Mouse (Mus musculus): ENCODE data around the gene Lrrc73.

Lrrc73 gene

GRCm38 (mm10) chr17:46253452-46254084 lies at the start of gene Lrrc73:
Lrrc73 (plus strand) TSS chr17:46253531.
- peak; percentile 92 for DNase-seq (ENCODE audit: low spot score)

GRCm38 (mm10) chr17:46206676-46207075 lies 46.7 kb upstream of the Lrrc73 start:
- no peak for DNase-seq (ENCODE audit: low spot score)

GRCm38 (mm10) chr17:46210550-46210949 lies 42.8 kb upstream of the Lrrc73 start:
- DNase-seq (ENCODE audit: low spot score) = no peak

- no peak for DNase-seq (ENCODE audit: low spot score)
Measured at GRCm38 (mm10) chr17:46221601-46222000, 31.7 kb upstream of the Lrrc73 start.

- no peak for DNase-seq (ENCODE audit: low spot score)
Measured at GRCm38 (mm10) chr17:46227576-46227975, 25.8 kb upstream of the Lrrc73 start.

- DNase-seq (ENCODE audit: low spot score) = no peak
Measured at GRCm38 (mm10) chr17:46236067-46236466, 17.3 kb upstream of the Lrrc73 start.

- no peak for DNase-seq (ENCODE audit: low spot score)
Measured at GRCm38 (mm10) chr17:46237079-46237478, 16.3 kb upstream of the Lrrc73 start.

GRCm38 (mm10) chr17:46237480-46237879 lies 15.9 kb upstream of the Lrrc73 start:
- DNase-seq (ENCODE audit: low spot score) = no peak

- no peak for DNase-seq (ENCODE audit: low spot score)
Measured at GRCm38 (mm10) chr17:46239516-46240114, 13.7 kb upstream of the Lrrc73 start.

- DNase-seq (ENCODE audit: low spot score) = no peak
Measured at GRCm38 (mm10) chr17:46241471-46241870, 11.9 kb upstream of the Lrrc73 start.

- no peak for DNase-seq (ENCODE audit: low spot score)
Measured at GRCm38 (mm10) chr17:46242274-46242673, 11.1 kb upstream of the Lrrc73 start.

GRCm38 (mm10) chr17:46242993-46243392 lies 10.3 kb upstream of the Lrrc73 start:
- DNase-seq (ENCODE audit: low spot score) = no peak

GRCm38 (mm10) chr17:46243624-46244023 lies 9.7 kb upstream of the Lrrc73 start:
- no peak for DNase-seq (ENCODE audit: low spot score)

GRCm38 (mm10) chr17:46244579-46244978 lies 8.8 kb upstream of the Lrrc73 start:
- no peak for DNase-seq (ENCODE audit: low spot score)

- DNase-seq (ENCODE audit: low spot score) = peak; percentile 95
Measured at GRCm38 (mm10) chr17:46247512-46248188, 5.7 kb upstream of the Lrrc73 start, which contains the start of the genes Polr1c and Yipf3. Polr1c (minus strand) TSS chr17:46248054. Yipf3 (plus strand) TSS chr17:46248080.

GRCm38 (mm10) chr17:46248189-46248522 lies 5.2 kb upstream of the Lrrc73 start:
- no peak for DNase-seq (ENCODE audit: low spot score)

GRCm38 (mm10) chr17:46251174-46251573 lies 2.2 kb upstream of the Lrrc73 start:
- DNase-seq (ENCODE audit: low spot score) = no peak

GRCm38 (mm10) chr17:46252571-46253451 lies 520 bp upstream of the Lrrc73 start:
- DNase-seq (ENCODE audit: low spot score) = peak; percentile 60

- DNase-seq (ENCODE audit: low spot score) = no peak
Measured at GRCm38 (mm10) chr17:46254106-46254505, 775 bp downstream of the Lrrc73 start.

GRCm38 (mm10) chr17:46255147-46255546 lies 1.8 kb downstream of the Lrrc73 start:
- DNase-seq (ENCODE audit: low spot score) = no peak

- no peak for DNase-seq (ENCODE audit: low spot score)
Measured at GRCm38 (mm10) chr17:46258279-46259053, 5.1 kb downstream of the Lrrc73 start.

GRCm38 (mm10) chr17:46259675-46260074 lies 6.3 kb downstream of the Lrrc73 start:
- DNase-seq (ENCODE audit: low spot score) = no peak

All from layer of hippocampus, adult 11-12 months (tissue).